Mouse (Mus musculus) Patski (cell line): Measurements from ENCODE around the gene B630019K06Rik. TPM values are rescaled to one million over a fixed set of nuclear protein-coding genes. Genes with fewer than 3 reads are reported as not detected.
"Not testable (repeated sequence)": the region's sequence is repeated elsewhere in the genome, so short reads cannot be mapped to it uniquely, and the experiment has no call there.

Experiments used
- ATAC-seq: fragments of 100-300 bp; one replicate; pipeline ENCODE4 v1.8.0; 2021
- CTCF ChIA-PET: fragments of 350-600 bp; sonication (Branson Sonifier 250); formaldehyde crosslinking; loops from one replicate; lab custom pipeline; 2022; ENCODE audit warnings: inconsistent platforms; lab: Charles Lee
- POLR2A ChIA-PET: fragments of 350-600 bp; sonication (Branson Sonifier 250); formaldehyde crosslinking; loops from one replicate; lab custom pipeline; 2022; ENCODE audit warnings: antibody characterized with exemption, inconsistent platforms; lab: Charles Lee
- DNase-seq: peaks from one replicate; pipeline ENCODE4 v3.0.0-alpha.2; 2011; ENCODE audit warnings: low read depth, low spot score
- H3K27me3 ChIP-seq: fragments of 371-371 bp; one replicate; pipeline ENCODE4 v1.5.1; 2021
- CTCF ChIP-seq: fragments of 100-300 bp; IDR thresholded peaks from one replicate; pipeline ENCODE4 v1.5.1; 2021
- in situ Hi-C: fragments of 300-500 bp; cut with MboI; formaldehyde crosslinking; loops from 3 replicates; pipeline ENCODE4 v1.11.1; 2018; ENCODE audit warnings: low pct_unique_long_range_greater_than_20kb, mixed read lengths
- polyA plus RNA-seq: library from polyadenylated mRNA; unstranded; gene quantifications from one replicate; pipeline ENCODE4 v1.2.3, GENCODE M21; 2021

B630019K06Rik gene
- polyA plus RNA-seq: 6.3 TPM

DNA sequence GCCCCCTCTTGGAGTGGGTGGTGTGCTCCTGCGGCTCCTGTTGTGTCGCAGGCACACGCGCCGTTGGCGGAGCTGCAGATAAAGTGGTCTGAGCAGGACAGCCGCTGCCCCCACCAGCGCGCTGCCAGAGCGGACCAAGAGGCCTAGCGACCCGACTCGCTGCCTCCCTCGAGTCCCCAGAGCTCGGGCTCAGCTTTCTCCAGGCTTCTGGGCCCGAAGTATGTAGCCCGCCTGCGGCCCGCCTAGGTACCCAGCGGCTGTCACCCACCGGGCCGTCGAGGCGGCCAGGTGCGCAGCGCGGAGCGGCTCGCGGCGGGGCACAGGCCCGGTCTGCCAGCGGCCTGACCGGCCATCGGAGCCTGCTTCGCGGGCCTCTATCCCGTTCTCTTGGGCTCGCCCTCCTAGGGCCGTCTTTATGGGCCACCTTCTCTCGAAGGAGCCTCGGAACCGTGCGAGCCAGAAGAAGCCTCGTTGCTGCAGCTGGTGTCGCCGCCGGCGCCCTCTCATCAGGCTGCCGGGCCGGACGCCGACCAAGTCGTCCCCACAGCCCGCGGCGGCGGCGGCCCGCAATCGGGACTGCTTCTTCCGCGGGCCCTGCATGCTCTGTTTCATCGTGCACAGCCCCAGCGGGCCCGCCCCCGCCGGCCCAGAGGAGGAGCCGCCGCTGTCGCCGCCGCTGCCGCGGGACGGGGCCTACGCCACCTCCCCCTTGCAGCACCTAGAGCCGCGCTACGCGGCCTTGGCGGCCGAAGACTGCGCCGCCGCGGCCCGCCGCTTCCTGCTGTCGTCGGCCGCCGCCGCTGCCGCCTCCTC lies at the start of gene B630019K06Rik:
TSS of gene B630019K06Rik (plus strand) at position 40 of the 813 bp plus-strand sequence.
- in situ Hi-C loops: no loop called here

DNA sequence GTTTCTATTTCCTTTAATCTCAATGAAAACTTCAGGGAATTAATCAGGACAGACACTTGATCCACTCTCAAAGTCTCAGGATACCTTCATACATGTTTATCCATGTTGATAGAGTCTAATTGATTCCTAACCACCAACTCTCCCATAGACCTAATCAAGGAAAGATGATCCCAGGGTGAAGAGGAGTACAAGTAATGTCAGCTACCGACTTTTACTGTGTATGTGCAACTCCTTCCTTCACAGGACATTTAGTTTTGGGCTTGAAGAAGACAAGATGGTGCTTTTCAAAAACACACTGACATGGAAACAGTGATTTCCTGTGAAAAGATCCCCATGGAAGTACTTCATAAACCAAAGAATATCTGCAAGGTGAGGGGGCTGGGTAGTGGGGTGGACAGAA lies 48.5 kb upstream of the B630019K06Rik start, which contains the start of gene Gm6592:
TSS of gene Gm6592 (plus strand) at position 301 of the 400 bp plus-strand sequence.
- CTCF ChIA-PET: no interaction called here
- POLR2A ChIA-PET: no interaction called here
- no peak for DNase-seq

More for the DNA sequence above, at the start of gene B630019K06Rik:
- ChIA-PET CTCF (no interaction called here), POLR2A (no interaction called here)
- H3K27me3 ChIP-seq: peaks cover 12% of the 10 kb centered on the region
- no peak for DNase-seq
- TF ChIP-seq CTCF: no peak
- peak; percentile 96 for ATAC-seq

DNA sequence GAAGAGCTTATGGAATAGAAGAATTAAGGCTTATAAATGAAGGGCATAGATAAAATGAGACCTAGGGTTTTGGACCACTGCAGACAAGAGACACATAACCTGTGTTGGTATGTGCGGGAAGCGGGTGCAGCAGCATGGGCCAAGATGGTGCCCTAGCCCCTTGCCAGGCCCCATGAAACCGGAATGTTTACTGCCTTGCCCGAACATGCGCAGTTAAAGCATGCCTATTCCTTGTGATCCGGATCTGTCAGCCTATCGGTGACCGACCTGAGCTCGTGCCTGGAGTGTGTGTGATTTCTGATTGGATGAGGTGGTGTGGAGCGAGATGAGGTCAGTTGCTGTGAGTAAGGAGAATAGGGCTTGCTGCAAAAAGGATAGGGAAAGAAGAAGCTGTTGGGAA lies 39.7 kb upstream of the B630019K06Rik start:
- no peak for DNase-seq
- in situ Hi-C loops: no loop called here
- H3K27me3 ChIP-seq: no peaks in the 10 kb centered on the region
- no peak for ATAC-seq
- no peak for TF ChIP-seq CTCF
- POLR2A ChIA-PET: no interaction called here
- CTCF ChIA-PET: no interaction called here

More for the DNA sequence above, 48.5 kb upstream of the B630019K06Rik start, which contains the start of gene Gm6592:
- ATAC-seq: no peak
- H3K27me3 ChIP-seq: no peaks in the 10 kb centered on the region
- TF ChIP-seq CTCF: no peak
- in situ Hi-C loops: no loop called here

DNA sequence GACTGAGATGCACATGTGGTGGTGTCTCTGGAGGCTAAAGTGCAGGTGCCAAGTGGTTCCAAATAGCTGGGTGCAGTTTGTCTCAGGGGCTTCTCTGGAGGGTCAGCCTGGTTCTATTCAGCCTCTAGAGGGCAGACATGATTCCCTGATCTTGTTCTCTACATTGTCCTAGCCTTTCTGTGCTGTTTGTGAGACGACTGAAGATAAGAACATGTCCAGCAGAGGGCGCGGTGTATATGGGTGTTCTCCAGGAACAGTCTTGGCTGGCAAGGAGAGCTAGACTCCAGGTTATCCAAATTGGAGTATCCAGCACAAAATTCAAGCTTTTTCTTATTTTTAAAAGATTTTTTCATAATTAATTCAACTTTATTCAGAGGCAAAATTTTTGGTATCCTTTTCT lies 27.9 kb upstream of the B630019K06Rik start:
- POLR2A ChIA-PET, DNase-seq, in situ Hi-C loops, ATAC-seq, H3K27me3 ChIP-seq: not testable (repeated sequence)
- CTCF ChIA-PET: interaction anchor here (1.1 to 1.2 kb wide), 3 partner anchors 26 to 549 kb away, joined by 3 read pairs; no protein-coding TSS in a partner anchor

DNA sequence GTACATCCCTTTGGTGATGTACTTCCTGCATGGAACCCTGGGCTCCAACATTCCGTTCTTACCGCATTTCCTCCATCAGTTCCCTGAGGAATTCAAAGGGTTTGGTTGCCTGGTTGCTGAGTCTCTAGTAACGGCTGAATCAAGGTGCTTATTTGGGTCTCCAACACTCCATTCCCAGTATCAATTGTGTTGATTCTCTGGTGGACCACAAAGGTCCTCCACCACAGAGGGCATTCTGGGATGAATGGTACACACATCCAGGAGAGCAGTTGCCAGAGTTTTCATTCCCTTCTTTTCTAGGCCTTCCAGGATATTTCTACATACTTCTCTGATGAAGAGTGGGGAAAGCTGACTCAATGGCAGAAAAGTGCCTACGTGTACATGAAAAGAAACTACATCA lies 18.2 kb upstream of the B630019K06Rik start, which contains the start of gene Gm5751:
TSS of gene Gm5751 (plus strand) at position 301 of the 400 bp plus-strand sequence.
- POLR2A ChIA-PET, H3K27me3 ChIP-seq, ATAC-seq, in situ Hi-C loops, CTCF ChIA-PET, DNase-seq: not testable (repeated sequence)

DNA sequence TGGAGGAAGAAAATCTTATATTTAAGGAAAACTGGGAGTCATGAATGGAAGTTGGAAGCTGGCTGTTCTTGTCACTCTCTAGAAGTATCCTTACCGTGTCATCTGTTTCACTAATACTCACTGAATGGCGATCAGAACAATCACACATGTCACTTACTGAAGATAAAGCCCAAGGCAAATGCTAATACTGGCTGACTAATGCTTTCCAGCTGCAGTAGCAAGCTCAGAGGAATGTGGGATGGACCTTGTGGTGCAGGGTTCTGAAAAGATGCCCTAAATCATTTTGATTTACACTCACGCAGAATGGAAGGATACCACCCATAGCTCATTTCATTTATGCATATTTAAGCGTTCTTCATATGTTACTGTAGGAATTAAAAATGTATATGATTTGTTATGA lies 7.8 kb upstream of the B630019K06Rik start:
- ATAC-seq (no peak), DNase-seq (no peak)
- no peak for TF ChIP-seq CTCF
- CTCF ChIA-PET: no interaction called here
- POLR2A ChIA-PET: no interaction called here
- in situ Hi-C loops: no loop called here
- no peaks in the 10 kb centered on the region for H3K27me3 ChIP-seq

DNA sequence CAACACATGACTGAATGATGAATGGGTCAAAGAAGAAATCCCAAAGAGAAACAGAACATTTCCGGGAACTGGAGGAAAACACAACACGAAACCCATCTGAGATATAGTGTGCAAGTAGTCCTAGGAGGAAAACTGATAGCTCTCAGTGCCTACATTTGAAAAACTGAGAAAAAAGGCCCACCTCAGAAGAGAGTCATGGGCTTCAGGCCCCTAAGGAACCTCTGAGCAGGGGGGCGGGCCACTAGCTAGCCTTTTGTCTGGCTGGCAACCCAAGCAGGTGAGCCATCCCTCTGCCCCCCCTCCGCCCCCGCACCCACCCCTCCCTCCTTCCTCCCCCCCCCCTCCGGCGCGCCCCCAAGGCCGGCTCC lies 223 bp upstream of the B630019K06Rik start:
- no peak for TF ChIP-seq CTCF
- ATAC-seq (peak; percentile 9), DNase-seq (no peak)
- CTCF ChIA-PET: no interaction called here
- POLR2A ChIA-PET: no interaction called here
- in situ Hi-C loops: no loop called here
- peaks cover 7% of the 10 kb centered on the region for H3K27me3 ChIP-seq

DNA sequence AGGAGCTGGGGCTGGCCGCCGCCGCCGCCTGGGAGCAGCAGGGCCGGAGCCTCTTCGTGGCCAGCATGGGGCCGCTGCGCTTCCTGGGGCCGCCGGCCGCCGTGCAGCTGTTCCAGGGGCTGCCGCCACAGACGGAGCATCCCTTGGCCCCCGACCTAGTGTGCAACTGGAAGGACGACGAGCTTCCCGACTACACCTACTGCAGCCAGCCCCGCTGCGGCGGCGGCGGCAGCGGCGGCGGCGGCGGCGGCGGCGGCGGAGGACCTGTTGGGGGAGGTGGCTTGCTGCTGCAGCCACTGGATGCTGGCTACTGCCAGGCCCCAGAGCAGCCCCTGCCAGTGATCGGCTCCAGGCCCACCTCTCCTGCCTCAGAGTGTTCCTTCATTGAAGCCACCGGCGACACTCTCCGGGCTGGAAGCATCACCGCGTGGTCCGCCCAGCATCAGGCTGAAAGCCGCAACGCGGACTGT lies 1.0 kb downstream of the B630019K06Rik start:
- POLR2A ChIA-PET: no interaction called here
- CTCF ChIA-PET: no interaction called here
- ATAC-seq (peak; percentile 49), DNase-seq (no peak)
- H3K27me3 ChIP-seq: peaks cover 12% of the 10 kb centered on the region
- TF ChIP-seq CTCF: no peak
- in situ Hi-C loops: no loop called here

DNA sequence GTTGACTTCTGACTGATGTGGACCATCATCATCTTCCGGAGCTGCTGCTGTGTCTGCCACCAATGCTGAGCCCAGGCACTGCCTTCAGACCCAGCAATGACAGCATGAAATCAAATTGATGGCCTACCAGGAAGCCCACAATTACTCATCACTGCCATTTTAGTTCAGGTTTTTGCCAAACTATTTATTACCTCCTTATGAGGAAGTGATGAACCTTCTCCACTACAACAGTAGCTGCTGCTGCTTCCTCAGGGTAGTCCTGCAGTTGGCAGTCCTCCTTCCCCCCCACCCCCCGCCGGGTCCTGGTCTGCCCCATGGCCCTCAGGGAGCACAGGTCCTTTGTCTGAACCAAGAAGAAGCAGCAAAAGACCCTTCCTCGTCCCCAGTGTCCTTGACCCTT lies 8.6 kb downstream of the B630019K06Rik start:
- in situ Hi-C loops: no loop called here
- CTCF ChIA-PET: no interaction called here
- no peak for ATAC-seq
- H3K27me3 ChIP-seq: peaks cover 13% of the 10 kb centered on the region
- POLR2A ChIA-PET: no interaction called here
- TF ChIP-seq CTCF: no peak
- no peak for DNase-seq

DNA sequence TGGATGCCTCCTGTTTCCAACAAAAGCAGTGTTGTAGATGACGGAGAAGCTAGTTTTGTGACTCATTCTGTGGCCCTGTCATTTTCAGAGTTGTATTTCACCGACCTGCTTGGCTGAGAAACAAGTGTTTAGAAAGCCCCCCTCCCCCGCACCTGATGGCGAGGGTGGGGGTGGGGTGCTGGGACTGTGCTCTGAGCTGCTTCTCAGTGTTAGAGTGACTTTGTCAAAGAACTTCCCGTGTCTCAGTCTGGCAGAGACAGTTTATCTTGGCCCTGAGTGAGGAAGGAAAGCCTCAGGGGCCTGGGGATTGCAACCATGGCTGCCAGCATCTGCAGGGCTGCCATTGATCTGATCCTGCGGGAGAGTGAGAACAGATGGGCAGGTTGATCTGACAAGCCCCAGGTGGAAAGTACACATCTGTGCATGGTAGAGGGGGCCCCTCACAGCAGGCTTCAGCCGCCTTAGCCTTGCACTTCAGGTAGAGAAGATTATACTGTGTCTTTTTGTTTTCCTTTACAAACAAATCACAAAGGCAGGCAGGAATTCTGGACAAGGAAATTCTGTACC lies 9.8 kb downstream of the B630019K06Rik start:
- no peak for TF ChIP-seq CTCF
- ATAC-seq: no peak

DNA sequence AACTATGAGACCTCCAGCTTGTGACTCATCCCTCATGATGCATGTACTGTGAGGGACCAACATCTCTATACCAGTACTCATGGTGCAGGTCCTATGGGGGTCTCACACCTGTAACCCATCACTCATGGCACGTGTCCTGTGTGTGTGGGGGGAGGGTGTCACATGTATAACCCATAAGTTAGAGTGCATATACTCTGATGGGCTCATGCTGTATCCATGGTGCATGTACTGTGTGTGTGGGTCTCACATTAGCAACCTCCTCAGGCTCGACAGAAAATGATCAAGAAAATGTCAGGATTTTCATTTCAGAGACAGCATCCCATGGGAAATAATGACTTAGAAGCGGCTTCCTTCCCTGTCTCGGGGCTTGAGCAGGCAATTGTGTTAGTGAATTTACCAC lies 28.9 kb downstream of the B630019K06Rik start:
- in situ Hi-C loops: no loop called here
- no peak for DNase-seq
- no peak for ATAC-seq
- no peak for TF ChIP-seq CTCF
- peaks cover 7% of the 10 kb centered on the region for H3K27me3 ChIP-seq
- CTCF ChIA-PET: no interaction called here
- POLR2A ChIA-PET: no interaction called here

More for the DNA sequence above, 9.8 kb downstream of the B630019K06Rik start:
- DNase-seq: no peak
- POLR2A ChIA-PET: no interaction called here
- CTCF ChIA-PET: no interaction called here
- peaks cover 16% of the 10 kb centered on the region for H3K27me3 ChIP-seq
- in situ Hi-C loops: no loop called here
